Comparison of ENCODE assay signal across 30 mouse cellular contexts in the genomic region with DNA sequence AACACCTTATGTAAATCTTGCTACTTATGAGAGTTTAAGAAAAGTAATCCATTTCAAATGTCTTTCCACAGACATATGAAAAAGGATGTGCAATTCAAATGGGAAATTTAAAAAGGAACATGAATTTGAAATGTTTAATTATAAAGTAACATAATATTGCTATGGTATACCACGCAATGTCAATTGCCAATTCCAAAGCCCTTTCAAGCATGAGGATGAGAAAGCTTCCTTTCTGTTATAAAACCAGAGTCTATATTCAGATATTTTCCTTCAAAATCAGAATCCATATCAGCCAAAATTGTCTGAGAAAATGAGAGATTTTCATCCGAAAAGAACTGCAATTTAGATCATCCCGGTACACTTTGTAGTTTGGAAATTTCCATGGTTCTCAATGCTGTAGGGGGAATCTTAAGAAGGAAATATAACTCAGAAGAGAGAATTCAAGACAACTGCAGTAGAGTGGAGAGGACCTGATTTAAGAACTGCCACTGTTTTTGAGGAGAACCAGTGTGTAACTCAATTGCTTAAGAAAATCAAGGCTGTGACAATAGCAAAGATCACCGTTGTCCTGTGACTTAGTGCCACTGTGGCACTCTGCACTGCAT.
"Had no signal": no experiment of that assay in that cellular context is flagged by ENCODE, and none has a peak within 500 bp of the region (broad histone marks: within the 10 kb centered on the region; RNA-seq: fewer than 3 reads in every experiment).

No protein-coding gene starts in this region.

- ATAC-seq: liver, embryonic 12.5 days; liver, postnatal 0 days; lung, postnatal 0 days; midbrain, embryonic 13.5 days; midbrain, embryonic 15.5 days; midbrain, embryonic 16.5 days had no signal

- DNase-seq: left cerebral cortex, postnatal 4 days; liver; liver, embryonic 13.5 days; liver, postnatal 0 days; lung, adult 18-20 months; lung, adult 2 months; lung, embryonic 14.5 days; lung, postnatal 10 days; lung, postnatal 14 days; lung, postnatal 36 days; lung, postnatal 4 days; midbrain, embryonic 14.5 days had no signal

- H3K27ac ChIP-seq: limb, embryonic 10.5 days; limb, embryonic 12.5 days; limb, embryonic 13.5 days; limb, embryonic 15.5 days; liver, embryonic 12.5 days; liver, embryonic 13.5 days; liver, embryonic 14.5 days; liver, embryonic 15.5 days; lung, embryonic 15.5 days; macrophage; midbrain, embryonic 10.5 days; midbrain, embryonic 12.5 days; midbrain, embryonic 13.5 days; midbrain, embryonic 15.5 days; neural tube, embryonic 12.5 days had no signal

- H3K4me3 ChIP-seq: limb, embryonic 10.5 days; limb, embryonic 12.5 days; limb, embryonic 13.5 days; limb, embryonic 15.5 days; liver, embryonic 12.5 days; liver, embryonic 13.5 days; liver, embryonic 15.5 days; lung, embryonic 15.5 days; megakaryocyte, embryonic 14.5 days; midbrain, embryonic 10.5 days; midbrain, embryonic 12.5 days; midbrain, embryonic 13.5 days; midbrain, embryonic 15.5 days; myocyte; neural tube, embryonic 12.5 days had no signal
